Mouse (Mus musculus): Measurements from ENCODE around the gene Olfr1416. TPM values are rescaled to one million over a fixed set of nuclear protein-coding genes. Genes with fewer than 3 reads are reported as not detected.

Olfr1416 gene
- total and polyA plus RNA-seq, 2 experiments from 2014 or later: not detected

DNA sequence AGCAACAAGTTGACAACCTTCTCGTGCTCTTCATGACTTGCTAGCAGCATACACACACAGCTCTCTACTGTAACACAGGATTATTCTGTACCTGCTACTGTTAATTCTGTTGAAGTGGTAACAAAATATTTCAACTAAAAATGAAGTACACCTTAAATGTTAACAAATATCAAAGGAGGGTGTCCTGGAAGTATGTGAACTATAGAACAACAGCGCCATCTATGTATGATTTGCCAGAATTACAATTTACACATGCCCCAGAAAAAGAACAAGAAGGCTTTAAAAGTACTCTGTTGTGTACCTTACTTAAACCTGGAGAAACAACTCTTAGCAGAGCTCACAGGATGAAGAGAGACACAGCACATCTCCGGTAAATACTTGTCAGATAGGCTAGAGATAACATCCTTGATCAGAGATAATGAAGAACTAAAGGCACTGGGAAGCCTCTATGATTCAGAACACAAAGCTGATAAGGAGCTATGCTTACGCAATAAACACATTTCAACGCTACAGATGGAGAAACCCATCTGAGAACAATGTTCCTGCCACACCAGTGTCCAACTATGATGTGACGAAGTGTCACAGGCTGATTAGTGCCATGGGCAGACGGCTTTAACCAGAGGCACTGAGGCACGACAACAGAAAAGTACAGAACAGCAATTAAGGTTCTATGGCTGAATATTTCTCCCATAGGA lies 31.0 kb downstream of the Olfr1416 start:
- Histone ChIP-seq H3K36me3 (ENCODE audit: insufficient read depth) (peaks cover 79% of the 10 kb centered on the region), H3K27ac (ENCODE audit: low read depth, low read length) (no peak overlapping the region), H3K4me3 (ENCODE audit: low read depth, low read length) (no peak overlapping the region), H3K4me1 (ENCODE audit: insufficient read depth) (no peaks in the 10 kb centered on the region), H3K27me3 (ENCODE audit: insufficient read depth, low read length) (no peaks in the 10 kb centered on the region), H3K9ac (no peak overlapping the region), H3K4me2 (ENCODE audit: low read depth) (no peak overlapping the region), H3K9me3 (ENCODE audit: low read length) (no peaks in the 10 kb centered on the region)
- ATAC-seq (peak; percentile 25; the same call in 1 of the 2 replicates), DNase-seq (peak; percentile 74)
- whole genome bisulfite sequencing: 77% methylated on average over 8 of the region's 8 CpGs
- peak; percentile 80 for TF ChIP-seq CTCF (IDR thresholded peaks at IDR 0.05; ENCODE audit: low read depth)

DNA sequence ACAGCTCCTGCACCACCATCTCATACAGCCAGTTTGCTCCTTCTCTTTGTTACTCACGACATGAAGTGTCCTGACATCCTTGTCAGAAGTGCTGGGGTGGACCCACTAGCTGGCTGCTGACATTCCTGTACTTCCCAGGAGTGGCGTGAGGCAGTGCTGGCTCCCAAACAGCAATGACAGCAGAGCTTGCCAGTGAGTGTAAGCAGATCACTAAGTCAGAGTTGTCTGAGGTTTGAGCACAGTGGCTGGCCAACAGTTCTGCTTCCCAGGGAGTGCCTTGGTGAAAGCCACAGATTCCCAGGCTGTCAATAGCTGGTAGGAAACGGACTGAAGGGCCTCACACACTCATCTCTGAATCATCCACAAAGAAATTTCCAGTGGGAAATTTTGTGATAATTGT lies 36.6 kb downstream of the Olfr1416 start:
- WGBS: 86% methylated on average over 3 of the region's 3 CpGs
- no peak overlapping the region for H3K4me2 ChIP-seq (ENCODE audit: low read depth)
- H3K27me3 ChIP-seq (ENCODE audit: insufficient read depth, low read length): no peaks in the 10 kb centered on the region
- peaks cover 84% of the 10 kb centered on the region for H3K36me3 ChIP-seq (ENCODE audit: insufficient read depth)
- DNase-seq: no peak
- H3K4me3 ChIP-seq (ENCODE audit: low read depth, low read length): no peak overlapping the region
- no peak for ATAC-seq
- H3K9me3 ChIP-seq (ENCODE audit: low read length): no peaks in the 10 kb centered on the region
- no peak for TF ChIP-seq CTCF (IDR thresholded peaks at IDR 0.05; ENCODE audit: low read depth)
- no peak overlapping the region for H3K27ac ChIP-seq (ENCODE audit: low read depth, low read length)
- no peak overlapping the region for H3K9ac ChIP-seq
- no peaks in the 10 kb centered on the region for H3K4me1 ChIP-seq (ENCODE audit: insufficient read depth)

DNA sequence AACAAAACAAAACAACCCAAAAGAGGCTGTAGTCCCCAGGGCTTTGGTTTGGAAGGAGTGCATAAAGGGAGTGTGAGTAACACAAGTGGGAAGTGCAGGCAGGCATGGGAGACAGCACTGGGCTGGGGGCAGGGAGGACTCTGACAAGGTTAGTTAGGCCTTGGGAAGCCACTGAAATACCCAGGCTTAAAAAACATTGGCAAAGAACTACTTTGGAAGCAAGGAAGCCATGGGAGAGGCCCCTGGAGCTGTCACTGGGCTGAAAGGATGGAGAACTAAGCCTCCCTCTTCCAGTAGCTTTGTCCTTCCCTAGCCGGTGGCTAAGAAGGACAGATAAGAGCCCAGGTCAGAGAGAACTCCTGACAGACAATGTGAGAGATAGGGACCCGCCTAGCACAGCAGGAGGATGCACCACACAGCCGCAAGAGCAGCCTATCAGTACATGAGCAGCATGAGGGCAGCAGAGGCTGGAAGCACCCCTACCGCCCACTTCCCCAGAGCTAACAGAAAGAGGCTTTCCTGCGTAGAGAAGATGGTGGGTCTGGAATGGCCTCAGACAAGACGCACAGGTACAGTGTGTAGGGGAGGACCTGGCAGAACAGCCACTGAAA lies 43.4 kb downstream of the Olfr1416 start:
- WGBS: 78% methylated on average over 6 of the region's 6 CpGs

DNA sequence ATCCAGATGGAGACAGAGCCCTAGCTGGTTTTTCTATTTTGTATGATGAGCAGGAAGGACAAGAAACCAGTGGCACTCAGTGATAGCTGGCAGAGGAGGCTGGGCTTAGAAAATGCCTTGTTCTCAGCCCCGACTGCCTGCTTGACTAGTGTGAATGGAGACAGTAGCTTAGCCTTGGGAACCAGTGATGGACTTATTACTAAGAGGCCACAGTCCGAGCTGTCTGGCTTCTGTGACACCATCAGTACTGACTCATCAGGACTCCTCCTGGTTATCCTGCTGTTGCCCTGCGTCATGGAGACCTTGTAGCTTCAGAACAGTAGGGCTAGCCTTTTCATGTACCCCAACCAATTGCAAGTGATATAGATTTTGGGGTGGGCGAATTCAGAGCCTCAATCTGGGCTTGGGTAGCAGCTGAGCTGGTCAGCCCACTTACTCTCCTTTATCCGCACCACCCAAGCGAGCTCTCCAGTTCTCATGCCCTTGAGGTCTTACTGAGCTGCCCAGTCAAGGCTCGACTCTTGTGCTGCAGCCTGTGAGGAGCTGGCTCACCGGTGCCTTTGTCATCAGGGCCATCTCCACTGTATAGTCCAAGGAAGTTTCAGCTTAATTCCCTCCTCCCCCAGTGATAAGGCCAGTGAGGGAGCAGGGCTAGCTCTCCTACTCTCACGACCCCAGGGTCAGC lies 44.7 kb downstream of the Olfr1416 start:
- no peak overlapping the region for H3K27ac ChIP-seq (ENCODE audit: low read depth, low read length)
- H3K4me2 ChIP-seq (ENCODE audit: low read depth): no peak overlapping the region
- peaks cover 3% of the 10 kb centered on the region; the same call in 1 of the 2 replicates for H3K4me1 ChIP-seq (ENCODE audit: insufficient read depth)
- DNase-seq: no peak
- peaks cover 47% of the 10 kb centered on the region for H3K36me3 ChIP-seq (ENCODE audit: insufficient read depth)
- H3K4me3 ChIP-seq (ENCODE audit: low read depth, low read length): no peak overlapping the region
- H3K9ac ChIP-seq: no peak overlapping the region
- no peak for ATAC-seq
- 90% methylated on average over 9 of the region's 9 CpGs for WGBS
- no peaks in the 10 kb centered on the region for H3K27me3 ChIP-seq (ENCODE audit: insufficient read depth, low read length)
- no peak for TF ChIP-seq CTCF (IDR thresholded peaks at IDR 0.05; ENCODE audit: low read depth)
- H3K9me3 ChIP-seq (ENCODE audit: low read length): no peaks in the 10 kb centered on the region

More for the DNA sequence above, 43.4 kb downstream of the Olfr1416 start:
- Histone ChIP-seq H3K36me3 (ENCODE audit: insufficient read depth) (peaks cover 58% of the 10 kb centered on the region), H3K4me3 (ENCODE audit: low read depth, low read length) (no peak overlapping the region), H3K9me3 (ENCODE audit: low read length) (no peaks in the 10 kb centered on the region), H3K9ac (no peak overlapping the region), H3K4me2 (ENCODE audit: low read depth) (no peak overlapping the region), H3K27me3 (ENCODE audit: insufficient read depth, low read length) (no peaks in the 10 kb centered on the region), H3K4me1 (ENCODE audit: insufficient read depth) (peaks cover 3% of the 10 kb centered on the region; the same call in 1 of the 2 replicates), H3K27ac (ENCODE audit: low read depth, low read length) (no peak overlapping the region)
- no peak for TF ChIP-seq CTCF (IDR thresholded peaks at IDR 0.05; ENCODE audit: low read depth)
- ATAC-seq (no peak), DNase-seq (no peak)

DNA sequence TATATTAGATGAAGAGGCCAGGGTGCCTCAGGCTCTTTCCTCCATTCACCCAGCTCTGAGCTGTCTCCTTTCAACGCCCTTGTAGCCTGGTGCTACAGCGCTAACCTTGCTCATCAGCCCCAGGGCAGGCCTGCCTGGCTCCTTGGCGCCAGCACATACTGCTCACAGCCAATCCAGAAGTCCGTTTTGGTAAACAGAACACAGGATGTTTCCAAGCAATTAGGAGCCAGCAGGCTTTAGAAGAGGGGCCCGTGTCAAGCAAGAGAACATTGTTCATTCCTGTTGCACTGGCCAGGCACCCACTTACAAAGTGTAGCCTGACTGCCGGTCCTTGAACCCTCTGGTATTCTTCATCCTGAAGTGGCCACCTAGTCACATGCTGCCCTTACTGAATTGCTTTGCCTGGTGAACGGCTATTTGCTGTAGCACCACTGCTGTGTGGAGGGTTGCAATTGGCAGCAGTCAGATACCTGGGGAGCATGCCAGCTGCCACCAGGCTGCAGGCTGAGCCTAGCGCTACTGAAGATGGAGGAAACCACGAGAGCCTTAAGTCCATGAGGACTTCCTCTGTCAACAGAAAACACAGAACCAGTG lies 47.1 kb downstream of the Olfr1416 start:
- 0 out of 2 replicates have a peak overlapping the region, but pooled peaks have one; percentile 35 for H3K27ac ChIP-seq (ENCODE audit: low read depth, low read length)
- no peak overlapping the region for H3K4me2 ChIP-seq (ENCODE audit: low read depth)
- 22% methylated on average over 9 of the region's 9 CpGs for WGBS
- no peaks in the 10 kb centered on the region for H3K27me3 ChIP-seq (ENCODE audit: insufficient read depth, low read length)
- H3K9me3 ChIP-seq (ENCODE audit: low read length): no peaks in the 10 kb centered on the region
- DNase-seq: peak; percentile 66
- peaks cover 3% of the 10 kb centered on the region; the same call in 1 of the 2 replicates for H3K4me1 ChIP-seq (ENCODE audit: insufficient read depth)
- ATAC-seq: peak; percentile 81
- H3K36me3 ChIP-seq (ENCODE audit: insufficient read depth): peaks cover 30% of the 10 kb centered on the region
- no peak for TF ChIP-seq CTCF (IDR thresholded peaks at IDR 0.05; ENCODE audit: low read depth)
- H3K9ac ChIP-seq: no peak overlapping the region
- no peak overlapping the region for H3K4me3 ChIP-seq (ENCODE audit: low read depth, low read length)

DNA sequence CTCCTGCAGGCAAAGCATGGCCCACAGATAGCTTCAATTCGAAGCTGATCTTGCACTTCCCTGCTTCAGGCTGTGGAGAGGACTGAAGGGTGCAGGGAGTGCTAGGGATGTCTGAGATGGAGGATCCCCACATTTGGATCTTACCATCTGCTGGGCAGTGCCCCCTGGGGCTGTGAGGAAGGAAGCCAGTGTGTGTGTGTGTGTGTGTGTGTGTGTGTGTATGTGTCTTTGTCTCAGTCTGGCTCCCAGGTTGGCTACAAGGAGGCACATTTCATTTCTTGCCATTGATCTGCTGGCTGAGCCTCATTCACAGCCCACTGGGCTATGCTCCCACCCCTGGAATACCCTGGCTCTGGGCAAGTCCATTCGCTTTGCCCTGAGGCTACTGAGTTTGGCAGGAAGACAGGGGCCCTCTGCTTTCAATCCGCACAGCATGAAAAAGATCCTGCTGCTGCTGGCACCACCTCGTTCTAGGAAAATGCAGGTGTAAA lies 48.0 kb downstream of the Olfr1416 start:
- H3K9me3 ChIP-seq (ENCODE audit: low read length): no peaks in the 10 kb centered on the region
- no peak overlapping the region for H3K4me3 ChIP-seq (ENCODE audit: low read depth, low read length)
- H3K27ac ChIP-seq (ENCODE audit: low read depth, low read length): no peak overlapping the region
- H3K4me2 ChIP-seq (ENCODE audit: low read depth): no peak overlapping the region
- DNase-seq (peak; percentile 49), ATAC-seq (0 out of 2 replicates have a peak, but pooled peaks have one; percentile 21)
- 36% methylated on average over 4 of the region's 4 CpGs for WGBS
- peaks cover 21% of the 10 kb centered on the region for H3K36me3 ChIP-seq (ENCODE audit: insufficient read depth)
- H3K4me1 ChIP-seq (ENCODE audit: insufficient read depth): peaks cover 3% of the 10 kb centered on the region; the same call in 1 of the 2 replicates
- TF ChIP-seq CTCF (IDR thresholded peaks at IDR 0.05; ENCODE audit: low read depth): peak; percentile 32
- no peaks in the 10 kb centered on the region for H3K27me3 ChIP-seq (ENCODE audit: insufficient read depth, low read length)
- no peak overlapping the region for H3K9ac ChIP-seq
